Mouse (Mus musculus): ENCODE results near the gene Tomm40.

DNA sequence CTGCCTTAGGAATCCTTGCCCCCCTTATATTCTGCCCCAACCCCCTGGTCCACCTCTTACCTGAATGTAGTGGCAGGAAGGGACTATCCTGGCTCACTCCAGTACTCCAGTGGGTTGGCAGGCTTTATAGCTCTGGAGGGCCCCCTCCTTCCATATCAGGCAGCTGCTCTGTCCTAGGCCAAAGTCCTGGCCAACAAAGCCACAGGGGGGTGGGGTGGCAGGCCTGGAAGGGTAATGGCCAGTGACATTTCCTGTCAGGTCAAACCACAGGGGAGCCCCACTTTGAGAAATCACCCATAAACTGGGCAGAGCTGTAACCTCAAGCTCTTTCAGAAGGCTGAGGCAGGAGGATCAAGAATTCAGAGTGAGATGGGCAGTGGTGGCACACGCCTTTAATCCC lies 38.6 kb downstream of the Tomm40 start:
- TF ChIP-seq CTCF (IDR thresholded peaks at IDR 0.05; ENCODE audit: insufficient read depth, low read length) (no peak), POLR2A (IDR thresholded peaks at IDR 0.05; ENCODE audit: borderline replicate concordance, extremely low read depth, low read depth, low read length) (no peak)

Measured in lung, adult 2 months (tissue).